ENCODE assay signal across 11 mouse cellular contexts in genomic region chr4:76286016-76286415, GRCm38 (mm10).
"Had no signal": no experiment of that assay in that cellular context is flagged by ENCODE, and none has a peak within 500 bp of the region (broad histone marks: within the 10 kb centered on the region; RNA-seq: fewer than 3 reads in every experiment).

No protein-coding gene starts in this region.

- H3K27ac ChIP-seq: kidney, embryonic 15.5 days; limb, embryonic 15.5 days; liver, embryonic 12.5 days; midbrain, embryonic 13.5 days; neural tube, embryonic 13.5 days; stomach, postnatal 0 days had no signal

- DNase-seq: kidney, adult 2 months; kidney, postnatal 14 days; right cerebral cortex, adult 18-20 months; right cerebral cortex, postnatal 25 days; thymus, postnatal 4 days had no signal

- H3K4me3 ChIP-seq: kidney, embryonic 15.5 days; limb, embryonic 15.5 days; liver, embryonic 12.5 days; midbrain, embryonic 13.5 days; neural tube, embryonic 13.5 days had no signal

- H3K36me3 ChIP-seq: kidney, embryonic 15.5 days; limb, embryonic 15.5 days; liver, embryonic 12.5 days; midbrain, embryonic 13.5 days; neural tube, embryonic 13.5 days had no signal

- H3K27me3 ChIP-seq: kidney, embryonic 15.5 days; limb, embryonic 15.5 days; liver, embryonic 12.5 days; midbrain, embryonic 13.5 days; neural tube, embryonic 13.5 days had no signal

- H3K9me3 ChIP-seq: kidney, embryonic 15.5 days; limb, embryonic 15.5 days; liver, embryonic 12.5 days; midbrain, embryonic 13.5 days; neural tube, embryonic 13.5 days had no signal

- H3K9ac ChIP-seq: kidney, embryonic 15.5 days; limb, embryonic 15.5 days; liver, embryonic 12.5 days; midbrain, embryonic 13.5 days; neural tube, embryonic 13.5 days had no signal

- ATAC-seq: liver, embryonic 12.5 days; midbrain, embryonic 13.5 days had no signal

- H3K4me2 ChIP-seq: kidney, embryonic 15.5 days; limb, embryonic 15.5 days; liver, embryonic 12.5 days; midbrain, embryonic 13.5 days; neural tube, embryonic 13.5 days had no signal

- H3K4me1 ChIP-seq: limb, embryonic 15.5 days; liver, embryonic 12.5 days had no signal
